Mouse (Mus musculus) CD4-positive, CD25-positive, alpha-beta regulatory T cell, adult 4 months (primary cell): ENCODE measurements around the gene Hexim2. TPM values are rescaled to one million over a fixed set of nuclear protein-coding genes. Genes with fewer than 3 reads are reported as not detected.

Experiments used
- ATAC-seq: one replicate; pipeline ENCODE4 v1.8.0; 2017
- polyA plus RNA-seq, 2 experiments: library from polyadenylated mRNA; unstranded; fragments of 100-300 nt; shearing (Covaris generic); gene quantifications; one replicate each; pipeline ENCODE4 v1.2.1; 2017

Hexim2 gene
- 1 to 10 TPM; 2.3 to 4.5 TPM for polyA plus RNA-seq

- ATAC-seq = no peak
Measured at GRCm38 (mm10) chr11:103131701-103132575, at the start of gene Hexim2. TSS of gene Hexim2 (plus strand) at chr11:103132429.

GRCm38 (mm10) chr11:103093306-103093705 lies 38.9 kb upstream of the Hexim2 start:
- no peak for ATAC-seq

DNA sequence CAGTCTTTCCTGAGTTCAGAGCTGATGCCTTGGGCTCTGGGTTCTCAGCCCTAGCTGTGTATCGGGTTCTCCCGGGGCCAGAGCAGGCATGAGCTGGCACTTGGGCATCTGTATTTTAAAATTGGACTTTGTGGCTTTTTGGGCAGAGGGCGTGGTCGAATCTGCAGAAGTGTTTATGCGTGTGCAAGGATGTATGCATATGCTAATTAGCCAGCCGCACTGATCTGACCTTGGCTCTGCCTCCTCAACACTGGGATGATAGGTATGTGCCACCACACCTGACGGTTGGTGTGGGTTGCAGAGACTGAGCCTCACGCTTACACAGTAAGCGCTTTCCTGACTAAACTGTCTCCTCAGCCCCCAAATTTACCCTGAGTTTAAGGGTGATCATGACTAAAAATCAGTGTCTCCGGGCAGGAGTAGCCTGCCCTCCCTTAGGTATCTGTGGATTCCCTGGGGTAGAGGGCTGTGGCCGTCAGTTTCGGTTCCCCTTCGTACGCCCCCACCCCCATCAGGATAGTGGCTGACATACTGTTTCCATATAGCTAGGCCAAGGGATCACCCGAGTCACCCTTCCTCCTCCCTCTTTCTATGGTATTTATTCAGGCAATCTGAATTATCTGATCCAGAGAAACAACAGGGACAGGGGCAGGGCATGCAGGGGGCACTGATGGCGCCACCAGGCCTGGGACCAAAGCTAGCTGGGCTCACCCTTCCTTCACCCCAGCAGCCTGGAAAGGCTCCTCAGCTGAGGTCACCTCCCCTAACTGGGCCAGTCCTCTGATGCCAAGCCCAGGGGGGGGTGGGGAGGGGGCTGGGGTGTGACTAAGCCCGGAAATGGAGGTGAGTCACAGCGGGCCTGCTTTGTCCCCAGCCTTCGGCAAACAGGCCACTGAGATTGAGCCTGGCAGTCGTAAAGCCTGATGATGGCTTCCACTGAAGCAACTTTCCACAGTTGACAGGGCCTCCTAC lies 38.1 kb upstream of the Hexim2 start:
- ATAC-seq = no peak

GRCm38 (mm10) chr11:103095107-103095670 lies 37.0 kb upstream of the Hexim2 start:
- ATAC-seq = no peak

GRCm38 (mm10) chr11:103095801-103096200 lies 36.4 kb upstream of the Hexim2 start:
- no peak for ATAC-seq

DNA sequence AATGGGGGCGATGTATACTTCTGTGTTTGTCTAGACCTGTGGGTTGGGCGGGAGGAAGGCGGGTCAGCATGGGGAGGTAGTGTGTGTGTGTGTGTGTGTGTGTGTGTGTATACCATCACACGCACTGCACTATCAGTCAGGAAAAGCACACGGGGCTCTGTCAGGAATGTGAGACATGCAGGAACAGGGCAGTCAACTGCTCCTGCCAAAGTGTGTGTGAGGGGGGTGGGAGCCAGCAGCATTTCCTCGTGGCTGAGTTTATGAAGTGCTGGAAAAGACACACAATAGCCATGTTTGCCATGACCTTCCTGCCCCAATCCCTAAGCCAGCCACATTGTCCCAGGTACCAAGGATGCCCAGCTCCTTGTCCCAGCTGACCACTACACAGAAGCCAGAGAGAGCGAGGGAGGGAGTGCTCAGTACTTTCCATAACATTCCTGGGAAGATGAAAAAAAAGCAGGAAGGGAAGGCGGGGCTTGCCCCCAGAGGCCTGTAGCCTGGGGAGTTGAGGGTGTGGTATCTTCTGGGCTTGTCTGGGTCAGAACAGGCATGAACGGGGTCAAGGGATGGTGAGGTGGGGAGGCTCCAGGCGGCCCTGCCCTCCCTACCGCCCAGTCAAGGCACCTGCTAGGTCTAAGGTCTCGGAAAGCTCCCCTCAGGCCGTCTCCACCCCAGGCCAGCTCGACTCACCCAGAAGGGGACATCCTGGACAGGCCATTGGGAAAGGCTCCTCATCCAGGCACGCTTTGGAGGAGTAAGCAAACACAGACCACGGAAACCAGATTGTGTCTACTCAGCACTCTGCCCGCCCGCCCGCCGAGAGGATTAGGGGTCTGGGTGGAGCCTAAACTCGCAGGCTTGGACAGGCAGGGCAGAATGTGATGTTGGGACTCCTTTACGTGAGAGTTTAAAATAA lies 35.0 kb upstream of the Hexim2 start:
- ATAC-seq = no peak

DNA sequence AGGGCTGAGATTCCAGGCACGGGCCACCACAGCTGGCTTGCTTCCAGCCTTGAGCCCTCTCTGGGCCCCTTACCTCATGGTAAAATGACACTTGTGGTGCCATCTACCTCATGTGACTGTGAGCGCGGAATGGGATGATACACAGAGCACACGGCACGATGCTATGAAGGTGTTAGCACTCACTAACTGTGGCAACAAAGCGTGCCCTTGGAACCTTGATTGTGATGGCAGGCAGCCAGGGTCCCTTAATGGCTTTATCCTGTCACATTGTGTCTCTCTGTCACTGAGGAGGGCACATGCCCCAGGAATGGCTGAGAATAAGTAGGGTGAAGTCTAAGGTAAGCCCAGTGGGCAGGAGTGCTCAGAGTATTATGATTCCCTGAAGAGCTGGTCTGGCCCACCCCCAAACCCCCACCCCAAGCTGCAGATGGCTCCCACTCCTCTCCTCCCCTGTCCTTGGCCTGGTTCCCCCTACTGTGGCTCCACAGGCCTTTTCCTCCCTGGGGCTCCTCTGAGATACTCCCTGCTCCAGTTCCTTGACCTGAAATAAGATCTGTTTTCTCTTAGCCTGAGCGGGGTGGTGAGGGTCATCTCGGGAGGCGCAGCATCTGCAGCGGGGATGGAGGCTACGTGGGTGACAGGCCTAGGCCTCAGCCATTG lies 33.6 kb upstream of the Hexim2 start:
- ATAC-seq = no peak

DNA sequence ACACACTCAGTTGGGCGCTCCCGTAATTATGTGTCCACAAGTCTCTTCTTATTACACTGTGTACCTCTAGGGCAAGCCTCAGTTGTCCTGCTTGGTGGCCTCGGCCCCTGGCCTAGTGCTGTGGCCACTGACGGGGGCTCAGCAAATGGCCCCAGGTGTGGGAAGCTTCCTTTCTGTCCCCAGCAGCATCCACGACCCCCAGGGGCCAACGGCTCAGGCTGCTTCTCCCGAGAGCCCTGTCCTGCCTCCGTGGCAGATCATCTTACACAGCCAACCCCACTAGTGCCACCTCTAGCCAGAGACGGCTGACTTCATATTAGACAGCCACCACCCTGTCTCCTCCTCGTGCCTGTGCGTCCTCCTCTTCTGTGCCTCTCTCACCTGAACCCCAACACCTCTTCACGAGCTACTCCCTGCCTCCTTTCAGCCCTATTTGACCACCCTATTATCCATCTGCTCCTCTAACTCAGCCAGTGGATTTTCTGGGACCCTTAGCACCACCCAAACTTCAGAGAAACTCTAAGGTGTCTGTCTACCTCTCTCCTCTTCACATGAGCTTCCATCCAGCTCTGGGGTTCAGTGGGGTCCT lies 32.8 kb upstream of the Hexim2 start:
- no peak for ATAC-seq

GRCm38 (mm10) chr11:103100361-103100760 lies 31.9 kb upstream of the Hexim2 start:
- ATAC-seq = no peak

GRCm38 (mm10) chr11:103101481-103101865 lies 30.8 kb upstream of the Hexim2 start, which contains the start of the genes Plcd3 and Acbd4:
TSS of gene Plcd3 (minus strand) at chr11:103101658.
TSS of gene Acbd4 (plus strand) at chr11:103101682.
- no peak for ATAC-seq

DNA sequence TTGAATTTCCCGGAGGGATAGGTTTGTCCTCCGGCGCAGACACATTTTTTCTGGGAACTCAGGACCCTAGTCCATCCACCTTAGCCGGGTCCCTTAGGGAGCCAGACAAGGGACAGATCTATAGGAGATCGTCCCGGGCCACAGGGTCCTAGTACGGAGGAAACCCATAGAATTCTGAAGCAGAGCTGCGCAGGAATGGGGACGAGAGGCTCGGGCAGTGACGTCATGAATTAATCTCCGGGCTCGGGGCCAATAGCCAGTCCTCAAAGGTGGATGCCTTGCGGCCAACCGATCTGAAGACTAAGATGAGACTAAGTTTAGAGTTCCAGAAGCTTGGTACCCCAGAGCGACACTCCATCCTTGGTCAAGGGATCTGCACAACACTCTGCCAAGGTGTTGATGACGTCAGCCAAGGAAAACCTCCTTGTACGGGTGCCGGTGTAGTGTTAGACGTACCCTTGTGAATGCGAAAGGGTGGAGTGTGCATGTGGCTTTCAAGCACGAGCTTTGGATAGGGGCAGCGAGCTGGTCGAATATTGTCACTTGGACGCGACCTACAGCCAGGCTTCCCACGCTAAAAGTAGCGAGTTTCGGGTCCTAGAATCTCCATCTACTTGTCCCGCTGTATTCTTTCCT lies 30.2 kb upstream of the Hexim2 start:
- ATAC-seq = no peak

DNA sequence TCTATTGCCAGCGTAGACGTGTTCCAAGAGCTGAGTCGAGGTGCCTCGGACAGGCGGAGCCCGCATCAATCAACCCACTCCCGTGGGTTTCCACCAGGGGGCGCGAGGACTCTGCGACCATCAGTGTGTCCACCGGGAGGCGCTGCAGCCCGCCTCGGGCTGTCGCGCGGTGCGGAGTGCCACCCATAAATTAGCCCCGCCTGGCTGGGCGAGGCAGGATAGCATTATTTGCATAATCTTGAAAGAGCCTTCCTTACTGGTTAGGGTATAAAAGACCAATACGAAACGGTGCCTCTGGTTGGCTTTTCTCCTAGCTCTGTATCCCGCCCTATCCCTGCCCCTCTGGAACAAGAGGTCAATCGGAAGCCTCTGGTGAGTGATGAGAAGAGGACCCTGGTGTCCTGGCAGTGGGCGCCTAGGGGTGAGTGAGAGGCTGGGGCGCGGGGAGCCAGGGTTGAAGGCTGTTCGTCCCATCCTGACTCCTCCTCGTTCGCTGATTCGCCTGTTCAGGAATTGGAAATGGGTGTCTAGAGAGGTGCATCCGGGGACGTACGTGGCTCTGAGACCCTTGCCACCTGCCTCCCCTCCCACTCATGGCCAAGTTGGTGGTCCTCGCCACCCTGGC lies 29.4 kb upstream of the Hexim2 start:
- ATAC-seq = peak; percentile 95

DNA sequence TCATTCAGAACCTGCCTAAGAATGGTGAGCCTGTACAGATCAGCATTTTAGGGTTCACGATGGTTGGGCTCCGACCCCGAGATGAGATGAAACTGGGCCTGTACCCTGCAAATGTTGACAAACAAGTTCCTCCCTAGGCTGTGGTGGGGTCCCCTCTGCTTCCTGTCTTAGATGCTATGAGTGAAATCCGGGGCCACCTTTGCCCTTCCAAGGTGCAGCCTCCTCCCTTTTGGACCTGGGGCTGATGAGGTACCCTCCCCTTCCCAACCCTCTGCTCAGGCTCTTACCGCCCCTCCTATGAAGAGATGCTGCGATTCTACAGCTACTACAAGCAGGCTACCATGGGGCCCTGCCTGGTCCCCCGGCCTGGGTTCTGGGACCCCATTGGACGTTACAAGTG lies 28.6 kb upstream of the Hexim2 start:
- no peak for ATAC-seq

DNA sequence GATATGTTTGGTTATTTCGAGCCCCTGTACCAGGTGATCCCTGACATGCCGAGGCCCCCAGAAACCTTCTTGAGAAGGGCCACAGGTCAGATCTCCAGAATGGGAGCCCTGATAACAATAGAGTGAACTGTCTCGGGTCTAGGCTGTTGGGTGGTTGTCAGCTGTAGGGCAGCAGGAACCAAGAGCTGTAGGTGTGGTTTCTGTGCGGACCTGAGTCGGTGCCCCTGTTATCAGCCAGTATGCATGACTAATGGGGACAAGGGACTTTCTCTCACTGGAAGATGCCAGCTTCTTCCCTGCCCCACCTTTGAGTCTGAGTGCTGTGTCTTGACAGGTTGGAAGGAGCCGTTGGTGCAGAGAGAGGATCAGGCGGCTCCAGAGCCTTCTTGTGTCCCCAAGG lies 27.8 kb upstream of the Hexim2 start:
- ATAC-seq = no peak

- no peak for ATAC-seq
Measured at GRCm38 (mm10) chr11:103105180-103105725, 27.0 kb upstream of the Hexim2 start.

- no peak for ATAC-seq
Measured at GRCm38 (mm10) chr11:103105810-103106209, 26.4 kb upstream of the Hexim2 start.

DNA sequence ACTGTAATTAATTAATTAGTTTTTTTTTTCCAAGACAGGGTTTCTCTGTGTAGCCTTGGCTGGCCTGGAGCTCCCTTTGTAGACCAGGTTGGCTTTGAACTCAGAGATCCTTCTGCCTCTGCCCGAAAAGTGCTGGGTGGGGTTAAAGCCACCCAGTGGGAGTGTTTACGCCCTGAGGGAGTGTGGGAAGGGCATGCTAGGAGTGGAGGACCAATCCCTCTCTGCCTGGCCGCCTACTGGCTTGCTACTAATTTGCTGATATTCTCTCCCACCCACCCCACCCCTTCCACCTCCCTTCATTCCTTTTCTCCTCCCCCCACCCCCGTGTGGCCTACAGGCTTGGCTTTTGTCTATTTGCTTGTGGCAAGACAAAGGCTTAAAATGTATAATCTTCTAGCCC lies 25.8 kb upstream of the Hexim2 start:
- no peak for ATAC-seq

DNA sequence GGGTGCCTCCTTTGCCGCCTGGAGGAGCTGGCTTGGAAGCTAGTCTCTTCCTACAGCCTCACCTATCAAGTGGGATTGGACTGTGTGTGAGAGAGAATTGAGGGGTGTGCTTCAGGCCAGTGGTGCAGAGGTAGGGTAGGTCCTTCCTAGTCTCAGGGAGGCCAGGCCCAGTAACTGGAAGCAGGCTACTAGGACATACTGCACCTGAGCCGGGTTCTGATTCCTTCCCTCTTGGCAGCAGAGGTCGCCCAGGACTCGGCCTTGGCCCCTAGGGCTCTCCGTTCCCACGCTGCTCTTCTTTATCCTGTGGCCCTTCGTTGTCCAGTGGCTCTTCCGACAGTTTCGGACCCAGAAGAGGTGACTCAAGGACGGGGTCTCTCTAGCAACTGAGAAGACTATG lies 20.9 kb upstream of the Hexim2 start:
- ATAC-seq = no peak

GRCm38 (mm10) chr11:103111881-103112551 lies 20.2 kb upstream of the Hexim2 start:
- ATAC-seq = no peak
